Comparison of ENCODE assay signal across 14 mouse cellular contexts in the genomic region with DNA sequence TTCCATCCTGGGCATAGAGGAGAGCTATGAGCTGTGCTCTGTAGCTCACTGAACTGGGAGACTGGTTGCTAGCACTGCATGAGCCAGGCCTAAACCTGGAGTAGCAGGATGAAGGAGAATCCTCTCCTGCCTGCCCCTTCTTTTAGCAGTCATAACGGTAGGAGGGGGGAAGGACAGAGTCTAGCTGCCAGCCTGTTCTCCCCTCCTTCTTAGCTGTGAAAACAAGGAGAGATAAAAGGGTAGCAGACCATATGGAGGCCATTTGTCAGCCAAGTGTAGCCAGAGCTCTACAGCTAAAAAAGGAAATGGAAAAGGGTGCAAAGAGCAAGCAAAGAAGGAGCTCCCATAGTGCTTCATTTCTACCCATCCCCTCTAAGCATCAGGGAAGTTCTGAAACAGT.
A peak's percentile ranks its signal among the peaks of the same experiment; 100 is the strongest.
DNase-seq lines count a peak whose midpoint lies in the region; ATAC-seq lines count a peak whose summit lies in the region.
"Had no signal": no experiment of that assay in that cellular context is flagged by ENCODE, and none has a peak within 500 bp of the region (broad histone marks: within the 10 kb centered on the region; RNA-seq: fewer than 3 reads in every experiment).

No protein-coding gene starts in this region.

- intact Hi-C loops in heart, postnatal 25 days (cut with DNase I), result no loop called here

- H3K4me1 ChIP-seq in heart, embryonic 10.5 days, result peaks cover 24% of the 10 kb centered on the region
- H3K4me1 ChIP-seq in midbrain, embryonic 10.5 days, result peaks cover 57% of the 10 kb centered on the region
- H3K4me1 ChIP-seq in midbrain, embryonic 15.5 days, result peaks cover 13% of the 10 kb centered on the region
- H3K4me1 ChIP-seq in kidney, embryonic 15.5 days, result peaks cover 4% of the 10 kb centered on the region; the same call in 1 of the 2 replicates

- no peaks in the 10 kb centered on the region for H3K9me3 ChIP-seq in heart, embryonic 10.5 days
- H3K9me3 ChIP-seq in midbrain, embryonic 10.5 days (replicated peaks), result no peaks in the 10 kb centered on the region
- H3K9me3 ChIP-seq in midbrain, embryonic 15.5 days, result no peaks in the 10 kb centered on the region
- H3K9me3 ChIP-seq in kidney, embryonic 15.5 days (replicated peaks), result no peaks in the 10 kb centered on the region
- H3K9me3 ChIP-seq: embryonic facial prominence, embryonic 13.5 days; limb, embryonic 13.5 days had no signal

- 6% methylated on average over 1 of the region's 1 CpGs for WGBS in heart, embryonic 10.5 days
- WGBS in midbrain, embryonic 10.5 days, result 33% methylated on average over 1 of the region's 1 CpGs
- WGBS in midbrain, embryonic 15.5 days, result 18% methylated on average over 1 of the region's 1 CpGs
- WGBS in kidney, embryonic 15.5 days, result 9% methylated on average over 1 of the region's 1 CpGs

- no peak for ATAC-seq in midbrain, embryonic 15.5 days (replicated peaks)
- no peak for ATAC-seq in kidney, embryonic 15.5 days (replicated peaks; ENCODE audit: low FRiP score)
- ATAC-seq: CD4-positive, CD25-positive, alpha-beta regulatory T cell, adult 4 months had no signal

- H3K27ac ChIP-seq in heart, embryonic 10.5 days, result peak overlapping the region; percentile 70
- H3K27ac ChIP-seq in midbrain, embryonic 10.5 days (replicated peaks), result peak overlapping the region; percentile 49; the same call in 1 of the 2 replicates
- H3K27ac ChIP-seq in midbrain, embryonic 15.5 days, result no peak overlapping the region
- H3K27ac ChIP-seq in kidney, embryonic 15.5 days, result no peak overlapping the region
- H3K27ac ChIP-seq: embryonic facial prominence, embryonic 13.5 days; limb, embryonic 13.5 days had no signal

- no peak overlapping the region for H3K9ac ChIP-seq in midbrain, embryonic 15.5 days
- no peak overlapping the region for H3K9ac ChIP-seq in kidney, embryonic 15.5 days
- H3K9ac ChIP-seq: embryonic facial prominence, embryonic 13.5 days; limb, embryonic 13.5 days had no signal

- H3K4me3 ChIP-seq in heart, embryonic 10.5 days, result no peak overlapping the region
- H3K4me3 ChIP-seq in midbrain, embryonic 10.5 days, result no peak overlapping the region
- H3K4me3 ChIP-seq in midbrain, embryonic 15.5 days, result no peak overlapping the region
- H3K4me3 ChIP-seq in kidney, embryonic 15.5 days (replicated peaks), result no peak overlapping the region
- H3K4me3 ChIP-seq: embryonic facial prominence, embryonic 13.5 days; limb, embryonic 13.5 days; myocyte had no signal

- no peaks in the 10 kb centered on the region for H3K27me3 ChIP-seq in heart, embryonic 10.5 days (ENCODE audit: insufficient read depth, poor library complexity, severe bottlenecking)
- H3K27me3 ChIP-seq in midbrain, embryonic 10.5 days (ENCODE audit: low read depth, poor library complexity, severe bottlenecking), result no peaks in the 10 kb centered on the region
- no peaks in the 10 kb centered on the region for H3K27me3 ChIP-seq in midbrain, embryonic 15.5 days (replicated peaks)
- H3K27me3 ChIP-seq in kidney, embryonic 15.5 days, result no peaks in the 10 kb centered on the region
- H3K27me3 ChIP-seq: embryonic facial prominence, embryonic 13.5 days; limb, embryonic 13.5 days had no signal

- H3K36me3 ChIP-seq in heart, embryonic 10.5 days, result 0 out of 2 replicates have a peak, but pooled peaks cover 2% of the 10 kb centered on the region
- H3K36me3 ChIP-seq in midbrain, embryonic 10.5 days, result no peaks in the 10 kb centered on the region; the same call in 1 of the 2 replicates
- no peaks in the 10 kb centered on the region for H3K36me3 ChIP-seq in midbrain, embryonic 15.5 days (replicated peaks)
- H3K36me3 ChIP-seq in kidney, embryonic 15.5 days, result no peaks in the 10 kb centered on the region
- H3K36me3 ChIP-seq: embryonic facial prominence, embryonic 13.5 days; limb, embryonic 13.5 days had no signal

- no peak overlapping the region for H3K4me2 ChIP-seq in midbrain, embryonic 15.5 days
- H3K4me2 ChIP-seq in kidney, embryonic 15.5 days, result no peak overlapping the region
- H3K4me2 ChIP-seq: embryonic facial prominence, embryonic 13.5 days; limb, embryonic 13.5 days had no signal

- DNase-seq in heart, embryonic 10.5 days (ENCODE audit: low spot score), result no peak
- DNase-seq in heart, postnatal 25 days (ENCODE audit: low spot score), result no peak
- no peak for DNase-seq in midbrain, embryonic 10.5 days (ENCODE audit: low spot score)
- peak; percentile 57 to 71 for DNase-seq in cerebellum, postnatal 10 days
- peak; percentile 28 for DNase-seq in mesoderm, embryonic 11.5 days (ENCODE audit: low read depth, low spot score)
- DNase-seq in adrenal gland, adult 18-20 months (ENCODE audit: low spot score in 2 of 2), result no peak
- DNase-seq: kidney, adult 11 months; lung, postnatal 10 days had no signal

Comparison
In these comparisons a context has a peak if more than half of its experiments do, and no peak if none do; other contexts are left out.
1. H3K27ac ChIP-seq: peak in heart, embryonic 10.5 days (single experiment) and midbrain, embryonic 10.5 days (single experiment); none in midbrain, embryonic 15.5 days (single experiment) and kidney, embryonic 15.5 days (single experiment).
2. DNase-seq: peak in cerebellum, postnatal 10 days (2 of 2) and mesoderm, embryonic 11.5 days (single experiment); none in heart, embryonic 10.5 days (single experiment), heart, postnatal 25 days (single experiment), midbrain, embryonic 10.5 days (single experiment) and adrenal gland, adult 18-20 months (0 of 2).